Mouse (Mus musculus) layer of hippocampus, adult 9-10 months (tissue): ENCODE results near the gene Atxn7l3.

ENCODE experiments used
- DNase-seq: peaks from one replicate; pipeline ENCODE4 v3.0.0; 2022; ENCODE audit warnings: low spot score

Atxn7l3 gene

GRCm38 (mm10) chr11:102296491-102297472 is at the start of gene Atxn7l3:
Gene Atxn7l3 (minus strand): TSS chr11:102296631.
- DNase-seq = peak; percentile 94

- no peak for DNase-seq
These were observed 48.0 kb upstream of the Atxn7l3 start for GRCm38 (mm10) chr11:102344458-102344857.

- no peak for DNase-seq
These were observed 46.3 kb upstream of the Atxn7l3 start for GRCm38 (mm10) chr11:102342742-102343141.

- no peak for DNase-seq
These were observed 44.7 kb upstream of the Atxn7l3 start for GRCm38 (mm10) chr11:102341101-102341500.

GRCm38 (mm10) chr11:102339624-102340023 is 43.2 kb upstream of the Atxn7l3 start:
- no peak for DNase-seq

GRCm38 (mm10) chr11:102339195-102339594 is 42.8 kb upstream of the Atxn7l3 start:
- DNase-seq = no peak

- no peak for DNase-seq
These were observed 42.1 kb upstream of the Atxn7l3 start for GRCm38 (mm10) chr11:102338561-102338960.

GRCm38 (mm10) chr11:102337921-102338320 is 41.5 kb upstream of the Atxn7l3 start:
- no peak for DNase-seq

- no peak for DNase-seq
These were observed 39.8 kb upstream of the Atxn7l3 start for GRCm38 (mm10) chr11:102336191-102336590.

- DNase-seq = no peak
These were observed 38.7 kb upstream of the Atxn7l3 start for GRCm38 (mm10) chr11:102334973-102335700.

GRCm38 (mm10) chr11:102334010-102334409 is 37.6 kb upstream of the Atxn7l3 start:
- DNase-seq = no peak

- no peak for DNase-seq
These were observed 36.6 kb upstream of the Atxn7l3 start for GRCm38 (mm10) chr11:102333061-102333460.

GRCm38 (mm10) chr11:102331806-102332205 is 35.4 kb upstream of the Atxn7l3 start:
- no peak for DNase-seq

- DNase-seq = no peak
These were observed 33.6 kb upstream of the Atxn7l3 start for GRCm38 (mm10) chr11:102330039-102330438.

GRCm38 (mm10) chr11:102329518-102329917 is 33.1 kb upstream of the Atxn7l3 start:
- no peak for DNase-seq

- DNase-seq = no peak
These were observed 31.4 kb upstream of the Atxn7l3 start for GRCm38 (mm10) chr11:102327839-102328238.

- no peak for DNase-seq
These were observed 30.8 kb upstream of the Atxn7l3 start for GRCm38 (mm10) chr11:102327250-102327649.

- DNase-seq = no peak
These were observed 27.1 kb upstream of the Atxn7l3 start for GRCm38 (mm10) chr11:102323516-102323915.

GRCm38 (mm10) chr11:102321931-102322330 is 25.5 kb upstream of the Atxn7l3 start:
- DNase-seq = no peak

- no peak for DNase-seq
These were observed 24.2 kb upstream of the Atxn7l3 start for GRCm38 (mm10) chr11:102320686-102321005.

GRCm38 (mm10) chr11:102319941-102320685 is 23.7 kb upstream of the Atxn7l3 start:
- DNase-seq = peak; percentile 74

GRCm38 (mm10) chr11:102319410-102319792 is 23.0 kb upstream of the Atxn7l3 start, which contains the start of gene Ubtf:
Gene Ubtf (minus strand): TSS chr11:102319742.
- DNase-seq = no peak
